Mouse (Mus musculus): ENCODE data around the gene Hist2h2ac. TPM values are rescaled to one million over a fixed set of nuclear protein-coding genes. Genes with fewer than 3 reads are reported as not detected.

Hist2h2ac gene
- polyA plus RNA-seq, 1 experiment = 4.3 TPM

DNA sequence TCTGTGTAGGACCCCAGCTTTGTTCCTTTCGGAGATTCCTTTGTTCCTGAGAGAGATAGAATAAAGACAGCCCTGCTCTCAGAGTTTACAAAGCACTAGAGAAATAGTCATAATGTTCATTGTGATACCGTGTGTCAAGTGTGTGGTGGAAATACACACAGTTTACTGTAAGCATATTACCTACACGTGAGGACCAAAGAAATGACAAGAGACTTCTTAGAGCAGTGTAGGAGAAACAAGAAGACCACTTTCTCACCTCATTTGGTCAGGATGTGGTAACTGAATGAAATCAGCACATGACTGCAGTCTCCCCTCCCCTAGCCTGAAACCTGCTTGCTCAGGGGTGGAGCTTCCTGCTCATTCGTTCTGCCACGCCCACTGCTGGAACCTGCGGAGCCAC is 22.5 kb downstream of the Hist2h2ac start:
- peak overlapping the region; percentile 85 for H3K9ac ChIP-seq (ENCODE audit: low read depth, poor library complexity, severe bottlenecking)
- H3K36me3 ChIP-seq (ENCODE audit: control insufficient read depth, insufficient read depth, low read length, poor library complexity, severe bottlenecking) = no peaks in the 10 kb centered on the region
- no peak for TF ChIP-seq EP300 (IDR thresholded peaks at IDR 0.05; ENCODE audit: insufficient read depth, low read depth, low read length)
- no peak for TF ChIP-seq POLR2A (IDR thresholded peaks at IDR 0.05; ENCODE audit: insufficient read depth, low read length)
- TF ChIP-seq CTCF (IDR thresholded peaks at IDR 0.05; ENCODE audit: low read depth, low read length) = no peak
- H3K4me1 ChIP-seq (ENCODE audit: control insufficient read depth, insufficient read depth, low read length) = peaks cover 1% of the 10 kb centered on the region
- no peaks in the 10 kb centered on the region for H3K27me3 ChIP-seq (ENCODE audit: control insufficient read depth, insufficient read depth, low read length, poor library complexity, severe bottlenecking)
- H3K27ac ChIP-seq (ENCODE audit: insufficient read depth, low read length) = peak overlapping the region; percentile 79
- peak overlapping the region; percentile 84 for H3K4me3 ChIP-seq (ENCODE audit: low read depth, low read length)
- H3K9me3 ChIP-seq (replicated peaks; ENCODE audit: control insufficient read depth, insufficient read depth, low read length, poor library complexity, severe bottlenecking) = no peaks in the 10 kb centered on the region

GRCm38 (mm10) chr3:96197129-96197749 is 23.4 kb downstream of the Hist2h2ac start:
- Histone ChIP-seq H3K27me3 (ENCODE audit: control insufficient read depth, insufficient read depth, low read length, poor library complexity, severe bottlenecking) (no peaks in the 10 kb centered on the region), H3K4me1 (ENCODE audit: control insufficient read depth, insufficient read depth, low read length) (peaks cover 1% of the 10 kb centered on the region), H3K4me3 (ENCODE audit: low read depth, low read length) (peak overlapping the region; percentile 85), H3K27ac (ENCODE audit: insufficient read depth, low read length) (peak overlapping the region; percentile 47), H3K9ac (ENCODE audit: low read depth, poor library complexity, severe bottlenecking) (peak overlapping the region; percentile 61), H3K9me3 (replicated peaks; ENCODE audit: control insufficient read depth, insufficient read depth, low read length, poor library complexity, severe bottlenecking) (no peaks in the 10 kb centered on the region), H3K36me3 (ENCODE audit: control insufficient read depth, insufficient read depth, low read length, poor library complexity, severe bottlenecking) (no peaks in the 10 kb centered on the region)
- no peak for TF ChIP-seq CTCF (IDR thresholded peaks at IDR 0.05; ENCODE audit: low read depth, low read length)
- TF ChIP-seq EP300 (IDR thresholded peaks at IDR 0.05; ENCODE audit: insufficient read depth, low read depth, low read length) = peak; percentile 41; the same call in 1 of the 2 replicates
- TF ChIP-seq POLR2A (IDR thresholded peaks at IDR 0.05; ENCODE audit: insufficient read depth, low read length) = peak; percentile 94

DNA sequence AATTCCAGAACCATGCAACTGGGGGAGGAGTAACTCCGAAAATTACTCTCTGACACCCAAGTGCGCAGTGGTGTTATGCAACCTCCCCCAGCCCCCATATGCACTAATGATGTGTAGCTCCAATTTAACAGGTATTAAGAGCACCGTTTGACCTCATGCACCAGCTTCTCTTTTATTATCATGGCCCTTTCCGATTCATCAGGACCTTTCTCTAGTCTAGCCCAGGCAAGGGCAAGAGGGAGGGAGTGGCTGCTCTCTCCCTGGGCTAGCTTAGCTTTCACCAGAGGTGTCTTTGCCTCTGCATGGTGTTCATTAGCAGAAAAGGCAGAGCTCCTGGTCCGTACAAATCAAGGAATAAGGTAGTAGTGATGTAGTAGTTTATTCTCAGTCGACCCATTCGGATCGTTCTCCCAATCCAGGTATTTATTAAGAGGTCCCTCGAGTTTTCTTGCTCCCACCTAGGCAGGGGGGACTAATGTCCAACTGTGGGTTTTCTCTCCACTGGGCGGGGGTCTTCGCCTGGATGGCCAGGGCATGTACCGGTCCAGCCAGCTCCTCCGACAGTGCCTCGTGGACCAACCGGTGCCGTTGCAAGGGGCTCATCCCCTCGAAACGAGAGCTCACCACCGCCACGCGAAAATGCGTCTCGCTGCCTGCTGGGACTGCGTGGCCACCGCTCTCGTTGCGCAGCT is 24.1 kb downstream of the Hist2h2ac start:
- Histone ChIP-seq H3K4me3 (ENCODE audit: low read depth, low read length) (peak overlapping the region; percentile 85), H3K27me3 (ENCODE audit: control insufficient read depth, insufficient read depth, low read length, poor library complexity, severe bottlenecking) (no peaks in the 10 kb centered on the region), H3K4me1 (ENCODE audit: control insufficient read depth, insufficient read depth, low read length) (peaks cover 1% of the 10 kb centered on the region), H3K36me3 (ENCODE audit: control insufficient read depth, insufficient read depth, low read length, poor library complexity, severe bottlenecking) (no peaks in the 10 kb centered on the region), H3K9me3 (replicated peaks; ENCODE audit: control insufficient read depth, insufficient read depth, low read length, poor library complexity, severe bottlenecking) (no peaks in the 10 kb centered on the region), H3K9ac (ENCODE audit: low read depth, poor library complexity, severe bottlenecking) (peak overlapping the region; percentile 61), H3K27ac (ENCODE audit: insufficient read depth, low read length) (peak overlapping the region; percentile 47)
- TF ChIP-seq CTCF (IDR thresholded peaks at IDR 0.05; ENCODE audit: low read depth, low read length) = no peak
- TF ChIP-seq POLR2A (IDR thresholded peaks at IDR 0.05; ENCODE audit: insufficient read depth, low read length) = no peak
- no peak for TF ChIP-seq EP300 (IDR thresholded peaks at IDR 0.05; ENCODE audit: insufficient read depth, low read depth, low read length)

- H3K9me3 ChIP-seq (replicated peaks; ENCODE audit: control insufficient read depth, insufficient read depth, low read length, poor library complexity, severe bottlenecking) = no peaks in the 10 kb centered on the region
- peak overlapping the region; percentile 61 for H3K9ac ChIP-seq (ENCODE audit: low read depth, poor library complexity, severe bottlenecking)
- no peaks in the 10 kb centered on the region for H3K36me3 ChIP-seq (ENCODE audit: control insufficient read depth, insufficient read depth, low read length, poor library complexity, severe bottlenecking)
- H3K4me3 ChIP-seq (ENCODE audit: low read depth, low read length) = no peak overlapping the region
- peak; percentile 21 for TF ChIP-seq CTCF (IDR thresholded peaks at IDR 0.05; ENCODE audit: low read depth, low read length)
- no peak for TF ChIP-seq POLR2A (IDR thresholded peaks at IDR 0.05; ENCODE audit: insufficient read depth, low read length)
- no peak for TF ChIP-seq EP300 (IDR thresholded peaks at IDR 0.05; ENCODE audit: insufficient read depth, low read depth, low read length)
- H3K27ac ChIP-seq (ENCODE audit: insufficient read depth, low read length) = peak overlapping the region; percentile 47
- H3K4me1 ChIP-seq (ENCODE audit: control insufficient read depth, insufficient read depth, low read length) = peaks cover 1% of the 10 kb centered on the region
- no peaks in the 10 kb centered on the region for H3K27me3 ChIP-seq (ENCODE audit: control insufficient read depth, insufficient read depth, low read length, poor library complexity, severe bottlenecking)
Measured at GRCm38 (mm10) chr3:96195616-96196313, 24.9 kb downstream of the Hist2h2ac start.

- Histone ChIP-seq H3K4me1 (ENCODE audit: control insufficient read depth, insufficient read depth, low read length) (peaks cover 1% of the 10 kb centered on the region), H3K9ac (ENCODE audit: low read depth, poor library complexity, severe bottlenecking) (no peak overlapping the region), H3K36me3 (ENCODE audit: control insufficient read depth, insufficient read depth, low read length, poor library complexity, severe bottlenecking) (no peaks in the 10 kb centered on the region), H3K4me3 (ENCODE audit: low read depth, low read length) (no peak overlapping the region), H3K27ac (ENCODE audit: insufficient read depth, low read length) (no peak overlapping the region), H3K27me3 (ENCODE audit: control insufficient read depth, insufficient read depth, low read length, poor library complexity, severe bottlenecking) (no peaks in the 10 kb centered on the region), H3K9me3 (replicated peaks; ENCODE audit: control insufficient read depth, insufficient read depth, low read length, poor library complexity, severe bottlenecking) (no peaks in the 10 kb centered on the region)
- no peak for TF ChIP-seq CTCF (IDR thresholded peaks at IDR 0.05; ENCODE audit: low read depth, low read length)
- no peak for TF ChIP-seq EP300 (IDR thresholded peaks at IDR 0.05; ENCODE audit: insufficient read depth, low read depth, low read length)
- TF ChIP-seq POLR2A (IDR thresholded peaks at IDR 0.05; ENCODE audit: insufficient read depth, low read length) = no peak
Measured at GRCm38 (mm10) chr3:96194966-96195365, 25.7 kb downstream of the Hist2h2ac start.

Data from ES-Bruce4 (cell line).